Mouse (Mus musculus) stomach, embryonic 15.5 days (tissue): ENCODE measurements around the gene Nlrc5. TPM values are rescaled to one million over a fixed set of nuclear protein-coding genes. Genes with fewer than 3 reads are reported as not detected.
A peak's percentile ranks its signal among the peaks of the same experiment; 100 is the strongest.

Source experiments
- ATAC-seq: fragments of 200-750 bp; cut with Nextera tagmentation; 2 replicates; pipeline ENCODE4 v1.8.0; 2017; ENCODE audit warnings: low read depth, moderate number of reproducible peaks, moderate TSS enrichment; ENCODE audit not compliant: insufficient read depth, low FRiP score
- H3K27ac ChIP-seq: fragments of 300-500 bp; sonication (generic); 2 replicates; pipeline ENCODE4 v1.5.1; 2015; ENCODE audit warnings: mild to moderate bottlenecking, inconsistent platforms
- H3K27me3 ChIP-seq: fragments of 300-500 bp; sonication (generic); replicated peaks from 2 replicates; pipeline ENCODE4 v1.6.1; 2015; ENCODE audit warnings: inconsistent platforms
- H3K36me3 ChIP-seq: fragments of 300-500 bp; sonication (generic); 2 replicates; pipeline ENCODE4 v1.6.1; 2015; ENCODE audit warnings: inconsistent platforms
- H3K4me1 ChIP-seq: fragments of 300-500 bp; sonication (generic); 2 replicates; pipeline ENCODE4 v1.6.1; 2015; ENCODE audit warnings: inconsistent platforms
- H3K4me2 ChIP-seq: fragments of 300-500 bp; sonication (generic); 2 replicates; pipeline ENCODE4 v1.6.1; 2015; ENCODE audit warnings: mild to moderate bottlenecking, inconsistent platforms
- H3K4me3 ChIP-seq: fragments of 300-500 bp; sonication (generic); replicated peaks from 2 replicates; pipeline ENCODE4 v1.5.1; 2015; ENCODE audit warnings: inconsistent platforms
- H3K9ac ChIP-seq: fragments of 300-500 bp; sonication (generic); 2 replicates; pipeline ENCODE4 v1.6.1; 2015; ENCODE audit warnings: inconsistent platforms
- H3K9me3 ChIP-seq: fragments of 300-500 bp; sonication (generic); 2 replicates; pipeline ENCODE4 v1.6.1; 2016; ENCODE audit warnings: inconsistent platforms
- WGBS: fragments of 180-500 bp; shearing (Covaris S2); methylation state at CpG from one replicate; pipeline ENCODE4 v1.1.7; 2015; 5-methylcytosine and 5-hydroxymethylcytosine counted together
- polyA plus RNA-seq: library from polyadenylated mRNA; unstranded; fragments of >200 nt; fragmentation: Nextera tagmentation; extraction: Ambion mirVana; gene quantifications from 2 replicates; pipeline ENCODE4 v1.2.1, GENCODE M21; 2015

Nlrc5 gene
- polyA plus RNA-seq, 1 experiment from 2014 or later: 0.51 TPM

- H3K36me3 ChIP-seq: no peaks in the 10 kb centered on the region
- no peak overlapping the region for H3K4me3 ChIP-seq
- ATAC-seq: no peak
- WGBS: 75% methylated on average over 21 of the region's 21 CpGs
- H3K4me1 ChIP-seq: no peaks in the 10 kb centered on the region
- H3K9ac ChIP-seq: no peak overlapping the region
- no peak overlapping the region for H3K4me2 ChIP-seq
- no peaks in the 10 kb centered on the region for H3K27me3 ChIP-seq
- H3K27ac ChIP-seq: no peak overlapping the region
- no peaks in the 10 kb centered on the region for H3K9me3 ChIP-seq
These were observed 39.3 kb downstream of the Nlrc5 start for GRCm38 (mm10) chr8:94473431-94473830.

DNA sequence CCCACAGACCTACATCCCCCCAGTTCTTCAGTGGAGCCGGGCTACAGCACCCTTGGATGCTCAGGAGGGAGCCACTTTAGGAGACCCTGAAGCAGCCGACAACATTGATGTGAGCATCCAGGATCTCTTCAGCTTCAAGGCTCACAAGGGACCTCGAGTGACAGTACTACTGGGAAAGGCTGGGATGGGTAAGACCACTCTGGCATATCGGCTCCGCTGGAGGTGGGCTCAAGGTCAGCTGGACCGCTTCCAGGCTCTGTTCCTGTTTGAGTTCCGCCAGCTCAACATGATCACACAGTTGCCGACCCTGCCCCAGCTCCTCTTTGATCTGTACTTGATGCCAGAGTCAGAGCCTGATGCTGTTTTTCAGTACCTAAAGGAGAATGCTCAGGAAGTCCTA, 41.6 kb downstream of the Nlrc5 start:
- Histone ChIP-seq H3K4me1 (no peaks in the 10 kb centered on the region), H3K9ac (no peak overlapping the region), H3K9me3 (no peaks in the 10 kb centered on the region), H3K4me2 (no peak overlapping the region), H3K36me3 (no peaks in the 10 kb centered on the region), H3K27ac (no peak overlapping the region), H3K27me3 (no peaks in the 10 kb centered on the region), H3K4me3 (no peak overlapping the region)
- WGBS: 79% methylated on average over 8 of the region's 8 CpGs
- no peak for ATAC-seq

GRCm38 (mm10) chr8:94476846-94477245, 42.7 kb downstream of the Nlrc5 start:
- WGBS: 78% methylated on average over 7 of the region's 7 CpGs

GRCm38 (mm10) chr8:94482051-94482450, 47.9 kb downstream of the Nlrc5 start:
- no peaks in the 10 kb centered on the region for H3K36me3 ChIP-seq
- no peaks in the 10 kb centered on the region for H3K4me1 ChIP-seq
- no peak overlapping the region for H3K4me2 ChIP-seq
- WGBS: 7% methylated on average over 6 of the region's 6 CpGs
- H3K27ac ChIP-seq: no peak overlapping the region
- ATAC-seq: no peak
- no peaks in the 10 kb centered on the region for H3K9me3 ChIP-seq
- H3K27me3 ChIP-seq: no peaks in the 10 kb centered on the region
- no peak overlapping the region for H3K9ac ChIP-seq
- no peak overlapping the region for H3K4me3 ChIP-seq

More at GRCm38 (mm10) chr8:94476846-94477245, 42.7 kb downstream of the Nlrc5 start:
- H3K4me1 ChIP-seq: no peaks in the 10 kb centered on the region
- no peaks in the 10 kb centered on the region for H3K27me3 ChIP-seq
- H3K9me3 ChIP-seq: no peaks in the 10 kb centered on the region
- H3K4me3 ChIP-seq: no peak overlapping the region
- H3K27ac ChIP-seq: no peak overlapping the region
- H3K4me2 ChIP-seq: no peak overlapping the region
- no peak overlapping the region for H3K9ac ChIP-seq
- ATAC-seq: no peak
- no peaks in the 10 kb centered on the region for H3K36me3 ChIP-seq

- no peaks in the 10 kb centered on the region for H3K4me1 ChIP-seq
- 67% methylated on average over 3 of the region's 3 CpGs for WGBS
- H3K36me3 ChIP-seq: no peaks in the 10 kb centered on the region
These were observed 51.1 kb downstream of the Nlrc5 start for GRCm38 (mm10) chr8:94485288-94485687.

GRCm38 (mm10) chr8:94485882-94486281, 51.7 kb downstream of the Nlrc5 start:
- WGBS: 6% methylated on average over 2 of the region's 2 CpGs
- Histone ChIP-seq H3K4me3 (no peak overlapping the region), H3K4me1 (no peaks in the 10 kb centered on the region), H3K9me3 (no peaks in the 10 kb centered on the region), H3K36me3 (no peaks in the 10 kb centered on the region), H3K9ac (no peak overlapping the region), H3K4me2 (no peak overlapping the region), H3K27ac (no peak overlapping the region), H3K27me3 (no peaks in the 10 kb centered on the region)
- ATAC-seq: peak; percentile 22; the same call in 1 of the 2 replicates

More at GRCm38 (mm10) chr8:94485288-94485687, 51.1 kb downstream of the Nlrc5 start:
- Histone ChIP-seq H3K4me2 (no peak overlapping the region), H3K27me3 (no peaks in the 10 kb centered on the region), H3K9me3 (no peaks in the 10 kb centered on the region), H3K27ac (no peak overlapping the region), H3K4me3 (no peak overlapping the region), H3K9ac (no peak overlapping the region)
- ATAC-seq: no peak

DNA sequence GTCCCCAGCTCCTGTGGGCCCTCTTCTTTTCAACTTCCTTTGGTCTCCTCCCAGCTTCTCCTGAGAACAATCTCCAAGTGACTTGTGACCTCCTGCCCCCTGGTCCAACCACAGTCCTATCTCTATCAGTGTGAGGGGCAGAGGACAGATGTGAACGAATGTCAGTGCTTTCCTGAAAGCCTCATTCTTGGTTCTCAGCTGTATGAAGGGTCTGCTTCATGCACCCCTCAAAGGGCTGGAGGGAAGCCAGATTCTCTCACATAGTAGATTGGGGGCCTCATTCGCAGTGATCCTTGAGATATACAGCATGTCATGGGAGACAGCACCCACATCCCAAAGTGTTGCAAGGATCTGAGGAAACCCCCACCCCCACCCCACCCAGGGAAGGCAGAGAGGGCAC, 53.9 kb downstream of the Nlrc5 start:
- H3K27me3 ChIP-seq: no peaks in the 10 kb centered on the region
- H3K4me2 ChIP-seq: no peak overlapping the region
- no peaks in the 10 kb centered on the region for H3K9me3 ChIP-seq
- ATAC-seq: no peak
- no peak overlapping the region for H3K9ac ChIP-seq
- no peaks in the 10 kb centered on the region for H3K4me1 ChIP-seq
- H3K27ac ChIP-seq: no peak overlapping the region
- 58% methylated on average over 2 of the region's 2 CpGs for WGBS
- no peaks in the 10 kb centered on the region for H3K36me3 ChIP-seq
- no peak overlapping the region for H3K4me3 ChIP-seq

- Histone ChIP-seq H3K9ac (no peak overlapping the region), H3K9me3 (no peaks in the 10 kb centered on the region), H3K36me3 (no peaks in the 10 kb centered on the region), H3K4me3 (no peak overlapping the region), H3K27ac (no peak overlapping the region), H3K4me1 (no peaks in the 10 kb centered on the region), H3K27me3 (no peaks in the 10 kb centered on the region), H3K4me2 (no peak overlapping the region)
- 56% methylated on average over 4 of the region's 4 CpGs for WGBS
- ATAC-seq: no peak
These were observed 55.8 kb downstream of the Nlrc5 start for GRCm38 (mm10) chr8:94489809-94490483.

- Histone ChIP-seq H3K4me3 (peak overlapping the region; percentile 16), H3K4me2 (peak overlapping the region; percentile 57), H3K27me3 (no peaks in the 10 kb centered on the region), H3K9ac (no peak overlapping the region), H3K36me3 (no peaks in the 10 kb centered on the region), H3K27ac (no peak overlapping the region), H3K9me3 (no peaks in the 10 kb centered on the region), H3K4me1 (no peaks in the 10 kb centered on the region)
- ATAC-seq: peak; percentile 77
- 7% methylated on average over 15 of the region's 15 CpGs for WGBS
These were observed 58.0 kb downstream of the Nlrc5 start for GRCm38 (mm10) chr8:94492021-94492681.

DNA sequence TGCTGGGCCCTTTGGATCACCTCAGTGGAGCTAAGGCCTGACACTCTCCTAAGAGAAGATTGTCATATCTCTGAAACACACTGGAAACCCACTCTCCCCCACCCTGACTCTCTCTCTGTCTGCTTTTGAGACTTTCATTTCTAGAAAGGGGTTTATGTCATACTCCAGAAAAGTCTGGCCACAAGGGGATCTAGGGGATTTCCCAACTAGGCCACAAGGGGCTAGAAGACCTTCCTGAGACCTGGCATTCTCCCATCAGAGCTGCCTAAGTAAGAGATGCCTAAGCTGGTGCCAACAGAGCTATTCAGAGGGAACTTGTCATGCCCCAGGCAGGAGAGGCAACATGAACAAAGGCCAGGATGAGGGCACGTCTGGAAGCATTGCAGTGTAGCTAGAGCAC, 59.1 kb downstream of the Nlrc5 start:
- no peak overlapping the region for H3K9ac ChIP-seq
- H3K27ac ChIP-seq: no peak overlapping the region
- H3K9me3 ChIP-seq: no peaks in the 10 kb centered on the region
- H3K4me2 ChIP-seq: no peak overlapping the region
- 45% methylated on average over 1 of the region's 1 CpGs for WGBS
- no peak for ATAC-seq
- no peaks in the 10 kb centered on the region for H3K27me3 ChIP-seq
- H3K4me3 ChIP-seq: no peak overlapping the region
- H3K4me1 ChIP-seq: no peaks in the 10 kb centered on the region
- H3K36me3 ChIP-seq: no peaks in the 10 kb centered on the region

DNA sequence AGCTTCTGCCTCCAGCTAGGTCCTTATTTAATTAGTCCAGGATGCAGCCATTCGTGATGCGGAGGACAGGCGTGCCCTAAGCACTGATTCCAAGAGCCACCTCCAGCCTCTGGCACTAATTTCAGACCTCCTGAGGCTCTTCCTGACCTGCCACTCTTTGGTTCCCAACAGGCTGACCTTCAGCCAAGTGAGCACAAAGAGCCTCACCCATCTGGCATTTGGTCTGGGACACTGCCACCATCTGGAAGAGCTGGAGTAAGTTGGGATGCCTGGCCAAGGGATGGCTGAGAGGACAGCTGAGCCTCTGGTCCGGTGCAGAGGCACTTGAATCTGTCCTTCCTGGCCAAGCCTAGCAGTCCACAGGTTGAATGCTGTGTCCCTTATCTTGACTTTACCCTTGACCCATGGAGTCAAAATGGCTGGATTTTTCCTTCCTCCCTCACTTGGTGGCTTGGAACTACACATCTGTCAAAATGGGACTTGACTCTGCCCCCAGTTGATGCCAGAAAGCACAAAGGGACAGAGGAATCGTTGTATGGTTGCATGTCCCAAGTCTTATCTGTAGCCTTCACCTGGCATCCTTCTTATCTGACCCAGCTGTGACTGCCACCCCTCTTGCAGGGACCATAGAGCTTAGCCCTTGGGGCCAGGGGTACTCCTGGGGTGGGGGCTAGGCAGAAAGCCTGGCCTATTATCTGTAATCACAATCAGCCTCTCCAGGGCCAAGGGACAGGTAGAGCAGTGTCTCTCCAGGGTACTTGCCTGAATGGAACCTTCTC, 81.5 kb downstream of the Nlrc5 start:
- Histone ChIP-seq H3K27ac (no peak overlapping the region), H3K4me2 (no peak overlapping the region), H3K36me3 (no peaks in the 10 kb centered on the region), H3K4me3 (no peak overlapping the region), H3K4me1 (no peaks in the 10 kb centered on the region), H3K27me3 (no peaks in the 10 kb centered on the region), H3K9ac (no peak overlapping the region), H3K9me3 (no peaks in the 10 kb centered on the region)
- 65% methylated on average over 5 of the region's 5 CpGs for WGBS
- no peak for ATAC-seq

DNA sequence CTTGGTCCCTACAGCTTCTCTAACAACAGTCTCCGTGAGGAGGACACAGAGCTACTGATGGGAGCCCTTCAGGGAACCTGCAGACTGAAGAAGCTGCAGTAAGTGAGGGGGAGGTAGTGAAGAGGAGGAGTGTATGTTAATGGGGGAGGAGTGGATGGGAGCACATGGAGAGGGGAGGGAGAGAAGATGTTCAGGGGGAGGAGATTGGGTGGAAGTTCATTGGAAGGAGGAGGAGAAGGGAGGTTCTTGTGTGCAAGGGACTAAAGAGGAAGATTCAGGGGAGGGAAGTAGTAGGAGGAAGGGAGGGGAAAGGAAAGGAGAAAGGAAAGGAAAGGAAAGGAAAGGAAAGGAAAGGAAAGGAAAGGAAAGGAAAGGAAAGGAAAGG, 82.0 kb downstream of the Nlrc5 start:
- H3K4me2 ChIP-seq: no peak overlapping the region
- H3K4me3 ChIP-seq: no peak overlapping the region
- ATAC-seq: no peak
- no peaks in the 10 kb centered on the region for H3K9me3 ChIP-seq
- no peak overlapping the region for H3K27ac ChIP-seq
- H3K9ac ChIP-seq: no peak overlapping the region
- no peaks in the 10 kb centered on the region for H3K36me3 ChIP-seq
- 33% methylated on average over 1 of the region's 1 CpGs for whole genome bisulfite sequencing
- no peaks in the 10 kb centered on the region for H3K4me1 ChIP-seq
- H3K27me3 ChIP-seq: no peaks in the 10 kb centered on the region
